Mouse (Mus musculus) lung, postnatal 25 days (tissue): ENCODE data around the gene Vmn1r229.

Source experiments
- DNase-seq: peaks from one replicate; pipeline ENCODE4 v3.0.0; 2022; ENCODE audit warnings: low spot score

The Vmn1r229 gene

GRCm38 (mm10) chr17:20811255-20811654 is at the start of gene Vmn1r229:
Gene Vmn1r229, plus strand, starts transcription at chr17:20811555.
- DNase-seq = no peak

- no peak for DNase-seq
Measured at GRCm38 (mm10) chr17:20786057-20786456, 25.3 kb upstream of the Vmn1r229 start, which contains the start of gene Vmn1r228. Gene Vmn1r228, minus strand, starts transcription at chr17:20786157.

- DNase-seq = no peak
Measured at GRCm38 (mm10) chr17:20840144-20840543, 28.8 kb downstream of the Vmn1r229 start, which contains the start of gene Vmn1r230. Gene Vmn1r230, plus strand, starts transcription at chr17:20840444.
